ENCODE assay signal across 28 mouse cellular contexts in the genomic region with DNA sequence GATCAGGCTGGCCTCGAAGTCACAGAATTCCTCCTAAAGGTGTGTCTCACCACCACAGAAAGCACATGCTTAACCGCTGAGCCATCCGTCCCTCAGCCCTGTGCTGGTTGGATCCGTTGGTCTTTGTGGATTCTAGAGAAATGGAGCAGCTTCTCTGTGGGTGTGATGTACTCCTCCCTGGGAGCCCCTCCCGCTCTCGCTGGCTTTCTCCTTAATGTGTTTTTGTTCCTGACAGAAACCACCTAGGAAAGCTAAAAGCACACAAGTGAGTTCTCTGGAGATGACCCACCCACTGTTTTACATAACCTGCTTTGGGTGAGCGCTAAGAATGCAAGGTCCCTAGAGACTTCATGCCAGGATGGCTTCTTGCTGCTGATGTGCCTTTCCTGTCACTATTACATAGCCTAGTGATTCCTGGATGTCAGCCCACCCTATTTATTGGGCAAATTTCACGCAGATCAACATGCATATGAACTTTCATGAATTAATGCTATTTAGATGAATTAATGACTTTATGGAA. TPM values are rescaled to one million over a fixed set of nuclear protein-coding genes. Genes with fewer than 3 reads are reported as not detected.
DNase-seq lines count a peak whose midpoint lies in the region; ATAC-seq and TF ChIP-seq lines count a peak whose summit lies in the region.
"Had no signal": no experiment of that assay in that cellular context is flagged by ENCODE, and none has a peak within 500 bp of the region (broad histone marks: within the 10 kb centered on the region; RNA-seq: fewer than 3 reads in every experiment).

No protein-coding gene starts in this region.

- no peak for ATAC-seq in granulocyte monocyte progenitor cell, adult 5-6 weeks (replicated peaks; ENCODE audit: poor library complexity, severe bottlenecking)
- ATAC-seq: forebrain, embryonic 14.5 days; hindbrain, postnatal 0 days; intestine, embryonic 15.5 days had no signal

- dilution Hi-C loops in CH12.LX (cut with MboI; ENCODE audit: extremely low pct_ligation_motif_present, extremely low pct_unique_long_range_greater_than_20kb, low sequenced_read_pairs): no loop called here

- H3K4me3 ChIP-seq in CH12.LX (replicated peaks in 1 of 3; ENCODE audit: low read depth in 2 of 3, low read length in 2 of 3, poor library complexity in 1 of 3): no peak overlapping the region
- H3K4me3 ChIP-seq: heart, embryonic 10.5 days; heart, embryonic 15.5 days; hindbrain, embryonic 12.5 days; intestine, embryonic 15.5 days; stomach, embryonic 15.5 days had no signal

- peaks cover 48 to 88% of the 10 kb centered on the region in 2 experiments for H3K36me3 ChIP-seq in CH12.LX (replicated peaks in 1 of 2; ENCODE audit: control insufficient read depth in 1 of 2, insufficient read depth in 1 of 2, low read length in 1 of 2)

- H3K27ac ChIP-seq in CH12.LX (ENCODE audit: insufficient read depth, low read depth): no peak overlapping the region
- H3K27ac ChIP-seq: heart, embryonic 10.5 days; heart, embryonic 15.5 days; hindbrain, embryonic 12.5 days; hindbrain, postnatal 0 days; intestine, embryonic 15.5 days; liver, embryonic 14.5 days; stomach, embryonic 15.5 days had no signal

- TF ChIP-seq CTCF in CH12.LX (conservative IDR thresholded peaks at IDR 0.05 in 1 of 2, IDR thresholded peaks at IDR 0.05 in 1 of 2; ENCODE audit: low read depth in 2 of 2, low read length in 2 of 2): no peak

- in situ Hi-C loops in CH12.LX (cut with MboI; ENCODE audit: low pct_ligation_motif_present, low pct_unique_long_range_greater_than_20kb, low sequenced_read_pairs): no loop called here

- no peak overlapping the region for H3K4me2 ChIP-seq in CH12.LX (ENCODE audit: insufficient read depth, low read depth, poor library complexity, severe bottlenecking)
- H3K4me2 ChIP-seq: heart, embryonic 15.5 days; hindbrain, embryonic 12.5 days; intestine, embryonic 15.5 days; stomach, embryonic 15.5 days had no signal

- peaks cover 3 to 29% of the 10 kb centered on the region in 2 experiments; a peak in 3 of 4 replicates for H3K4me1 ChIP-seq in CH12.LX (ENCODE audit: control insufficient read depth in 1 of 2, insufficient read depth in 2 of 2)
- H3K4me1 ChIP-seq: heart, embryonic 10.5 days; heart, embryonic 15.5 days; hindbrain, embryonic 12.5 days; intestine, embryonic 15.5 days; stomach, embryonic 15.5 days had no signal

- H3K9me3 ChIP-seq in CH12.LX (replicated peaks; ENCODE audit: low read length): no peaks in the 10 kb centered on the region
- H3K9me3 ChIP-seq: G1E; heart, embryonic 10.5 days; heart, embryonic 15.5 days; hindbrain, embryonic 12.5 days; intestine, embryonic 15.5 days; stomach, embryonic 15.5 days had no signal

- peak; percentile 40 for DNase-seq in layer of hippocampus, adult 9-11 months
- DNase-seq in layer of hippocampus, postnatal 25 days (ENCODE audit: extremely low spot score in 1 of 2, low spot score in 1 of 2): no peak
- DNase-seq in 3T3-L1 (ENCODE audit: low read depth, low spot score) (peak; percentile 28), CH12.LX (ENCODE audit: extremely low read depth) (peak; percentile 73), ZHBTc4 (ENCODE audit: low read depth, low spot score) (peak; percentile 70)
- no peak for DNase-seq in cerebellum, adult 9-10 months
- DNase-seq: adrenal gland, postnatal 25 days; cerebellum, adult 2 months; cerebellum, postnatal 36 days; heart, postnatal 36 days; kidney, adult 2 months; kidney, postnatal 36 days; liver; lung, adult 2 months; lung, postnatal 10 days; midbrain, embryonic 14.5 days; right cerebral cortex, postnatal 4 days; thymus, postnatal 14 days had no signal

- TF ChIP-seq RAD21 in CH12.LX (IDR thresholded peaks at IDR 0.05; ENCODE audit: low read depth, low read length): no peak

- H3K27me3 ChIP-seq in CH12.LX (replicated peaks): no peaks in the 10 kb centered on the region
- H3K27me3 ChIP-seq: heart, embryonic 15.5 days; hindbrain, embryonic 12.5 days; intestine, embryonic 15.5 days; stomach, embryonic 15.5 days had no signal

- H3K9ac ChIP-seq in CH12.LX (ENCODE audit: insufficient read depth, low read depth): no peak overlapping the region
- H3K9ac ChIP-seq: heart, embryonic 15.5 days; hindbrain, embryonic 12.5 days; intestine, embryonic 15.5 days; liver, embryonic 14.5 days; stomach, embryonic 15.5 days had no signal

- no peak for TF ChIP-seq POLR2A in CH12.LX (IDR thresholded peaks at IDR 0.05; ENCODE audit: low read depth, low read length)

- no peak for TF ChIP-seq EP300 in CH12.LX (IDR thresholded peaks at IDR 0.05; ENCODE audit: low read length)

- H3K79me2 ChIP-seq in CH12.LX (replicated peaks; ENCODE audit: control insufficient read depth, extremely low read depth, insufficient read depth, poor library complexity, severe bottlenecking): no peaks in the 10 kb centered on the region

TF ChIP-seq in CH12.LX, 34 proteins besides CTCF, POLR2A, EP300 and RAD21:
- TF ChIP-seq E2F4 (IDR thresholded peaks at IDR 0.05; ENCODE audit: insufficient replicate concordance, low read depth, low read length) (no peak), JUND (conservative IDR thresholded peaks at IDR 0.05; ENCODE audit: low read depth, low read length) (no peak), TBP (conservative IDR thresholded peaks at IDR 0.05; ENCODE audit: low read depth, low read length) (no peak), USF1 (IDR thresholded peaks at IDR 0.05; ENCODE audit: low read depth, low read length) (no peak), HCFC1 (IDR thresholded peaks at IDR 0.05; ENCODE audit: low read depth, low read length) (no peak), UBTF (IDR thresholded peaks at IDR 0.05; ENCODE audit: low read depth, low read length) (no peak)

RNA-seq across cellular contexts. Expression of gene Slc30a6, which starts 21.5 kb away (rescaled TPM):
- total RNA-seq in layer of hippocampus, postnatal 25 days (2021): 10 to 100 TPM; 16.3 to 17.8 TPM
- 16.2 and 16.8 TPM in 2 replicates for total RNA-seq in CH12.LX (2012; rRNA removed)
- 27.2 and 31.5 TPM in 2 replicates for total RNA-seq in CH12.LX (2014; rRNA removed)
- 17.1 and 19.7 TPM in 2 replicates for polyA plus RNA-seq in CH12.LX (2012; ENCODE audit: insufficient read length, low read depth)
- 4.5 and 15.7 TPM in 2 replicates for total RNA-seq in granulocyte monocyte progenitor cell, adult 5-6 weeks (2014; fragmentation: Nextera tagmentation)
- total RNA-seq in granulocyte monocyte progenitor cell, adult 5-6 weeks (2017): 6.8 and 13.4 TPM in 2 replicates

RNA-seq across cellular contexts. Expression of gene Nlrc4, which starts 42.0 kb away (rescaled TPM):
- total RNA-seq in layer of hippocampus, postnatal 25 days (2021): under 1 TPM; 0.07 to 0.14 TPM
- total RNA-seq in CH12.LX (2012; rRNA removed) (1.9 and 2.0 TPM in 2 replicates), CH12.LX (2014; rRNA removed) (3.3 and 4.3 TPM in 2 replicates)
- polyA plus RNA-seq in CH12.LX (2012; ENCODE audit: insufficient read length, low read depth): 5.9 and 6.0 TPM in 2 replicates
- 7.8 and 12.3 TPM in 2 replicates for total RNA-seq in granulocyte monocyte progenitor cell, adult 5-6 weeks (2014; fragmentation: Nextera tagmentation)
- 10.3 and 10.4 TPM in 2 replicates for total RNA-seq in granulocyte monocyte progenitor cell, adult 5-6 weeks (2017)

Comparison
In these comparisons a context has a peak if more than half of its experiments do, and no peak if none do; other contexts are left out.
1. DNase-seq: peak in layer of hippocampus, adult 9-11 months (single experiment), 3T3-L1 (single experiment), CH12.LX (single experiment) and ZHBTc4 (single experiment); none in layer of hippocampus, postnatal 25 days (0 of 2) and cerebellum, adult 9-10 months (single experiment).